Mouse (Mus musculus) B cell, adult 2 months (primary cell): ENCODE results near the gene Suox.
A peak's percentile ranks its signal among the peaks of the same experiment; 100 is the strongest.
"Not testable (repeated sequence)": the region's sequence is repeated elsewhere in the genome, so short reads cannot be mapped to it uniquely, and the experiment has no call there.

ENCODE experiments used
- DNase-seq, 2 experiments: peaks; one replicate each; pipeline ENCODE4 v3.0.0; 2022

Suox gene

DNA sequence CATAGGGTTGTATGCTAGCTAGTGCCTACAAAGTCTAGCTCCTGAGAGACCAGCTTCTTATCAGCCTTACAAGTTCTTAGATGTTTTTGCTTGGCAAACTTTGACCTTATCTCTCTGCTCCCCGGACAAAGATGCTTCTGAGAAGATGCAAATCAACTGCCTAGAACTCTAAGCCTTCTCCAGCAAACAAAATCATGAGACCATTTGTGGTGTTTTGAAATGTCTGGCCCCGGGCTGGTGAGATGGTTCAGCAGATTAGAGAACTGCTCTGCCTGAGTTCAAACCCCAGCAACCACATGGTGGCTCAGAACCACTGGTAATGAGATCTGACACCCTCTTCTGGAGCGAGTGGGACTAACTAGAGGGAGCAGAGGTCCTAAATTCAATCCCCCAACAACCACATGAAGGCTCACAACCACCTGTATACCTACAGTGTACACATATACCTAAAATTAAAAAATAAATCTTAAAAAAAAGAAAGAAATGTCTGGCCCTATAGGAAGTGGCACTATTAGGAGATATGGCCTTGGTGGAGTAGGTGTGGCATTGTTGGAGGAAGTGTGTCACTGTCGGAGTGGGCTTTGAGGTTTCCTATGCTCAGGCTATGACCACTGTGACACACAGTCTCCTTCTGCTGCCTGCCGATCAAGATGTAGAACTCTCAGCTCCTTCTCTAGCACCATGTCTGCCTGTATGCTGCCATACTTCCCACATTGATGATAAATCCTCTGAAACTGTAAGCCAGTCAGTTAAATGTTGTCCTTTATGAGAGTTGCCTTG, 10.2 kb downstream of the Suox start:
- no peak for DNase-seq

DNA sequence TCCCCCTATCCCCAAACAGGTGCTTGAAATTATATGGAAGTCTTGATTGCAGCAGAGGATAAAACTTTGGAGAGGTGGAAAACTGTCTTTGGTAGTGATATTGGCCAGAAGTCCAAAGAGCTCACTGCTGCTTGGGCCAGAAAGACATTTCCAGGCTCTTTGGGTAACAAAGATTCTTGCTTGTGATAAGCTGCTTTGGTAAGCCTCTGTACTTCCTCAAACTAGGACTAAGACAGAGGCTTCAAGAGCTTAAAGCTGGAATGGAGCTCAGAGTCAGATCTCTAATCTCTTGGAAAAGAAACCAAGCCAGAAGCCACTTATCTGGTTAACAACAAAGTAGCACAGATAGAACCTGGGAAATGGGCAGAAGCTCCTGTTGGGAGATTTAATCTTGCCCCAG, 11.4 kb downstream of the Suox start:
- no peak for DNase-seq

GRCm38 (mm10) chr10:128659490-128659889, 14.4 kb downstream of the Suox start:
- no peak for DNase-seq

DNA sequence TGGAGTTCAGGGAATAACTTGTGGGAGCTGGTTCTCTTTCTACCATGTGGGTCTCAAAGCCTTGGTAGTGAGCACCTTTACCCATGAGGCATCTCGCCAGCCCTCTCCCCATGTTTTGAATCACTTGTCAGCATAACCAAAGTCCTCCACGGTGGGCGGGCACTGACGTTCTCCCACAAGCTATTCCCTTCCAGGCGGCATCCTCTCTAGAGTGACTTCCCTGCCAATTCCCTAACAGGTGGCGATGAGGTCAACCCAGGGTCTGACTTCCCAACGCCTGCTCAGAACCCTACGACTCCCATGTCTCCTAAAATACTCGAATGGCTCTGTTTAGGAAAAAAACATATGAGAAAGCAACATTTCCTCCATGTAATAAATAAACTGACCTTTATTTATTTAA, 16.0 kb downstream of the Suox start:
- DNase-seq = no peak

- no peak for DNase-seq
These were observed 17.1 kb downstream of the Suox start for GRCm38 (mm10) chr10:128656731-128657130.

DNA sequence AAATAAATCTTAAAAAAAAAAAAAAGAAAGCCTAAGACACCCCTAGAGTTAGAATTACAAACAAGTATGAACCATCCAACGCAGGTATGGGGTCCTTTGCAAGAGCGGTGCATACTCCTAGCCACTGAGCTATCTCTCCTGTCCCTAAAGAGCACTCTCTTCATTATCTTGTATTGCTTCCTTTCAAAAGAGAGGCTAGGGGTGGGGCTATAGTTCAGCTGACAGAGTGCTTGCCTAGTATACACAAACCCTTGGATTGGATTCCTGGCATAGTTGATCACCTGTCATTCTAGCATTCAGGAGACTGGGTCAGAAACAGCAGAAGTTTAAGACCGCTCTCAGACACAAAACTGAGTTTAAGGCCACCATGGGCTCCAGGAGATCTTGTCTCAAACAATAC, 18.6 kb downstream of the Suox start:
- no peak for DNase-seq

GRCm38 (mm10) chr10:128653866-128654265, 20.0 kb downstream of the Suox start:
- DNase-seq = no peak

GRCm38 (mm10) chr10:128646139-128647089, 27.5 kb downstream of the Suox start:
- peak in 1 of 2 experiments; percentile 10 for DNase-seq

DNA sequence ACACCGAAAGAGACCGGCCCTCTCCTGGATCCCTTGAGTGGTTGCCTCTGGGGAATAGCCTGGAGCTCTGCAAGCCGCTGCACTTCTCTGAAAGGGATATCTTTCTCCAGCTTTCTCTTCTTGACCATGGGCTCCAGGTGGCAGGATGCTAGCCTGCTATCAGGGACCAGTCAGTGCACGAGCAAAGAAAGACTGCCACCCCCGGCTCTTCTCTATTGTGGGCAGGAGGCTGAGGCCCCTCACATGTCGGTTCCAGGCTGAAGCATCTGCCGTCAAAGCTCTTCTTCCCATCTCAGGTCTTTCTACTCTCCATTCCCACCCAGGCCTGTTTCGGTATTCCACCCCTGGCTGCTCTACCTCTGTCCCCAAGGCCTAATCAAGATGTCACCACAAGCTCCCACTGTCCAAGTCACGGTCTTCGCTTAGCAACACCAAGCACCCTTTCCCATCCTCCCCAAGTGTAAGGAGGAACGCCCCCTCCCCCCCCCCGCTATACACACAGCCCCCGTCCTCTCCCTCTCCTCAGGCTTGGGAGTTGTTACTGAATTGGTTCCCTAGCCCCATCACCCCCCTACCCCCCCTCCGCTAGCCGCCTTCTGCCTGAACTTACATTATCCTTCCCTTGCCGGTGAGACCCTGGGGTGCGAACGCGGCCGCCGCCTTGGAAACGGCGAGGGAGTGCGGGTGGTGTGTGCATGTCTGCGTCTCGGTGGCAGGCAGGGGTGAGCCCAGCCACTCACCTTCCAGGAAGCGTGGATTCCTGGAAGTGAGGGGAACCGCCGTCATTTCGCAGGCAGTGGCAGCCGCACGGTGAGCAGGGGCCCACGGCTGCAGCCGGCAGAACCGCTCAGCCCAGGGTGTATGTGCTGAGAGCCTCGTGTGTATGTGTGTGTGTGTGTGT, 28.5 kb downstream of the Suox start, which contains the start of gene Ikzf4:
Gene Ikzf4, minus strand, starts transcription at position 881 of the 901 bp plus-strand sequence.
- peak; percentile 26 to 29 for DNase-seq

DNA sequence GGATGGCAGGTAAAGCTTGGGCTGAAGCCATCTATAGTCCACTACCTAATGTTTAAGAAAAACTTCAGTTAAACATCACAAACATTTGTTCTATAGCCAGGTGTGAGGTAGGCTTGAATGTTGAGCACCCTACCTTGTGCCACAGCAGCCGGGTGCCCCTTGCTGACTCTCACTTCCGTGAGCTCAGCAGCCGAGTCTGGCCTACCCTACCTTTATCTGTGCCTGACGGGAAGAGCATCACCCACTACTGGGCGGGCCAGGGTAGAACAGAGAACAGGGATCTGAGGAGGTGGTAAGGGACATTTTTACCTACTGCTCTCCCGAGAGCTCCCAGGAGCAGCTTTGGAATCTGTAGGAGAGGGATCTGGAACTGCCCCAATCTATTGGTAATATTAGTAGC, 31.1 kb downstream of the Suox start:
- DNase-seq = no peak

- DNase-seq = no peak
These were observed 32.0 kb downstream of the Suox start for GRCm38 (mm10) chr10:128641871-128642270.

DNA sequence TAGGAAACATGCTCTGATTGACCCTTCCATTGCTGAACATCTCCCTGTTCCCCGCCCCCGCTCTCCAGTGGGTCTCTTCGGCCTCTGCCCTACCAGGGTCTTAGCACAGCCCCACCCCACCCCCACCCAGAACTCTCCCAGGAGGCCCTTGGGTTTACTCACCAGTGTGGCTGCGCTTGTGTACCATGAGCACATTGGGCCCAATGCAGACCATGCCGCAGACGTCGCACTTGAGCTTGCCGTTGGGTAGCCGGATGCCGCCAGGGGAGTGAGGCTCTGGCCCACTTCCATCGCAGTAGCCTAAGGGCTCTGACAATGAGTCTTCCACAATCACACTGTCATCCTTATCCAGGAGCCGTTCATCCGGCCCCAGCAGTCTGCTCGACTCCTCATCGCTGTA, 33.0 kb downstream of the Suox start:
- no peak for DNase-seq

DNA sequence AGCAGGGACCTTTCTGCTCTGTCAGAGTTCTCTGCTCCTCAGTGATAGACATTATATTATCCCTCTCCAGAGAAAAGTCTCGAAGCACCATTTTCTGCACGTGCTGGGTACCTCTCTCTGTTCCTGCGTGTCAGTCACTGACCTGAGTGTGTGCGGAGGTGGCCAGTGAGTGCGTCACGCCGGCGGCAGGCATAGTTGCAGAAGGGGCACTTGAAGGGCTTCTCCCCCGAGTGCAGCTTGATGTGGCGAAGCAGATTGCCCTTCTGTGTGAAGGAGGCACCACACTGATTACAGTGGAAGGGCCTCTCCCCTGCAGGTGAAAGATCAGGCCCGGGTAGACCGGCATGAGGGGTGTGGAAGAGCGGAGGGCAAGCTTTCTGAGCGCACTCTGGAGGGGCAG, 33.9 kb downstream of the Suox start:
- DNase-seq = no peak

GRCm38 (mm10) chr10:128637011-128637410, 36.9 kb downstream of the Suox start:
- peak; percentile 42 to 54 for DNase-seq

DNA sequence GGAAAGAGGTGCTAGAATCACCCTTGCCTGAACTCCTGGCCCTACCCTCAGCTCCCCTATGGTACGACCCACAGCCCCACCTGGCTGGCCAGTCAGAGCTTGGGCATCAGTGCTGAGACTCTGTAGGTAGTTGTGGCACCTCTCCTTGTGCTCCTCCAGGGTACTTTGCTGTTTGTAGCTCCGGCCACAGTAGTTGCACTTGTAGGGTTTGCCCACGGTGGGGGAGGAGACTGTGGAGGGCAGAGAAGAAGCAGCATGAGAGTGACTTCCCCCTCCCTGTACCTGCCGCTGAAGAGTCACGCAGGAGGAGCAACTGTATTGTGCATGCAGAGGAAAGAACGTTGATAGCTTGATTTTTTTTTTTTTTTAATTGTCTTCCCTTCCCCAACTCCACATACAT, 37.3 kb downstream of the Suox start:
- peak; percentile 40 to 54 for DNase-seq

- no peak for DNase-seq
These were observed 38.2 kb downstream of the Suox start for GRCm38 (mm10) chr10:128635697-128636096.

- no peak for DNase-seq
These were observed 42.3 kb downstream of the Suox start for GRCm38 (mm10) chr10:128631571-128631970.

DNA sequence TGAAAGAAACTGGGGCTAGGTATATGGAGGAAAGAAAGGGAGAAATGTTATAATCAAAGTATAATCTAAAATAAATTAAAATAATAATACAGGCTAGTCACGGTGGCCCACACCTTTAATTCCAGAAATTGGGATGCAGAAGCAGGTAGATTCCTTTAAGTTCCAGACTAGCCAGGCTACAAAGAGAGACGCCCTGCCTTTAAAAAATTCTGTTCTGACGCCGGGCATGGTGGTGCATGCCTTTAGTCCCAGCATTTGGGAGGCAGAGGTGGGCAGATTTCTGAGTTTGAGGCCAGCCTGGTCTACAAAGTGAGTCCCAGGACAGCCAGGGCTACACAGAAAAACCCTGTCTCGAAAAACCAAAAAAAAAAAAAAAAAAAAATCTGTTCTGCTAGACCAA, 43.6 kb downstream of the Suox start:
- not testable (repeated sequence) for DNase-seq

DNA sequence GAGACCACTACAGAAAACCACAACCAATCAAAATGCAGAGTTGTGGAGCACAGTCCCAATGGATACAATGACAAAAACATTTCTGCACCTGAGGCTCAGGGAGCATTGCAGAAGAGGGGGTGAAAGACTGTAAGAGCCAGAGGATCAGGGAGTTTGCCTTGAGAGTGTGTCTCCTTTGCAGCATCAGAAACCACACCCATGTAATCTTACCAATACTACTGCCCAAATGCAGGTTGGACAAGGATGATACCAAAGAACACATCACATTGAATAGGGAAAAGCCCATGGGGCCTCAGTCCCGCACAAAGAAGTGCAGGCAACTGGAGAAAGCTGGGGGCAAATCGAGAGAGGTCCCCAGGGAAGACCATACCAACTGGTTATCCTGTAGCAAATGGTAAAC, 44.1 kb downstream of the Suox start:
- no peak for DNase-seq

- DNase-seq = no peak
These were observed 46.2 kb downstream of the Suox start for GRCm38 (mm10) chr10:128627398-128628317.
